Mouse (Mus musculus): Measurements from ENCODE around the gene Spg11.

GRCm38 (mm10) chr2:122164293-122164692 lies 46.1 kb upstream of the Spg11 start:
- TF ChIP-seq CTCF (conservative IDR thresholded peaks at IDR 0.05; ENCODE audit: insufficient read depth, insufficient read length, low read depth, low read length) (no peak), POLR2A (IDR thresholded peaks at IDR 0.05; ENCODE audit: low read depth, low read length) (no peak)
